Mouse (Mus musculus) lung, adult 2 months (tissue): ENCODE measurements around the gene Zfp869.

ENCODE experiments used
- CTCF ChIP-seq: fragments of 200-500 bp; IDR thresholded peaks from 2 replicates; pipeline ENCODE4 v1.5.1; 2011; ENCODE audit warnings: mild to moderate bottlenecking, low read length, control low read depth; ENCODE audit not compliant: insufficient read depth
- POLR2A ChIP-seq: fragments of 200-500 bp; IDR thresholded peaks from 2 replicates; pipeline ENCODE4 v1.6.1; 2011; ENCODE audit warnings: low read depth, mild to moderate bottlenecking, control low read depth, low read length, borderline replicate concordance; ENCODE audit errors: extremely low read depth

GRCm38 (mm10) chr8:69752437-69752836 lies 41.9 kb upstream of the Zfp869 start:
- TF ChIP-seq CTCF (no peak), POLR2A (no peak)
